Mouse (Mus musculus): ENCODE results near the gene Fam155a. TPM values are rescaled to one million over a fixed set of nuclear protein-coding genes. Genes with fewer than 3 reads are reported as not detected.
A peak's percentile ranks its signal among the peaks of the same experiment; 100 is the strongest.

Gene Fam155a
- total RNA-seq, 4 experiments from 2014 or later = 8.3 to 13.6 (median 10.9) TPM

- no peak for DNase-seq
Observed at GRCm38 (mm10) chr8:9261527-9261926, 509.4 kb downstream of the Fam155a start.

- DNase-seq = no peak
Observed at GRCm38 (mm10) chr8:9255316-9255715, 515.6 kb downstream of the Fam155a start.

GRCm38 (mm10) chr8:9252991-9253390 lies 518.0 kb downstream of the Fam155a start:
- DNase-seq = no peak

GRCm38 (mm10) chr8:9248109-9248821 lies 522.7 kb downstream of the Fam155a start:
- DNase-seq = no peak

DNA sequence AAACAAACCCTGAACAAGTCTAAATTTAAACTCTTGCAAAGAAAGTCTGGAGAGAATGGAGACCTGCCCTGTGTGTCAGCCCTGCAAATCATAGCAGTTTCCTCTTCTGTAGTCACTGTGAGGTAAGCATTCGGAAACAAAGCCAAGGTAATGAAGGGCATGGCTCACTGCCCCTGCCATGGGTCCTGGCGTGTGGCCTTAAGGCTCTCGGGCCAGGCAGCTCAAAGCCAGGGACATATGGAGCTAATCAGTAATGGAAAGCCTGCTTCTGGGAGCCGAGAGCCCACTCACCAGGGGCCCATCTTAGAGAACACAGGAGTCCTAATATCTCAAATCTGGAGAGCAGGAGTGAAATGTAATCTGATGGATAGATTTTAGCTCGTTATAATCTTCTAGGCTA lies 525.0 kb downstream of the Fam155a start:
- no peak for DNase-seq

DNA sequence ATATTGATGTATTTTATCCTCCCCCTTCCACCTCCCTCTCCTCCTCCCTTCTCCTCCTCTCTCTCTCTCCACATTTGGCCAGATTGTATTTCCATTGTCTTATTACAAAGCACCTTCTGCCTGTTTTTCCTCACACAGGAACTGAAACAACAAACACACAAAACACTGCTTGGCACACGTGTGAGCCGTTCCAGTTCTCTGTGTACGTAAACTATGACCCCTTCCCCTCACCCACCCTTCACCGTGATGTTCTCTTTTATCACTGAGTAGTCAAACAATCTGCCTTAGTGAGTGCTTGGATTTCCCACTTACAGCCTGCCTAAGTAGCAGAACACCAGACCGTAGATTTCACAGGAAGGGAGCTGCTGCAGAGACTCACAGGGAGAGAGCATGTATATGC lies 530.0 kb downstream of the Fam155a start:
- DNase-seq = no peak

GRCm38 (mm10) chr8:9239741-9240140 lies 531.2 kb downstream of the Fam155a start:
- no peak for DNase-seq

DNA sequence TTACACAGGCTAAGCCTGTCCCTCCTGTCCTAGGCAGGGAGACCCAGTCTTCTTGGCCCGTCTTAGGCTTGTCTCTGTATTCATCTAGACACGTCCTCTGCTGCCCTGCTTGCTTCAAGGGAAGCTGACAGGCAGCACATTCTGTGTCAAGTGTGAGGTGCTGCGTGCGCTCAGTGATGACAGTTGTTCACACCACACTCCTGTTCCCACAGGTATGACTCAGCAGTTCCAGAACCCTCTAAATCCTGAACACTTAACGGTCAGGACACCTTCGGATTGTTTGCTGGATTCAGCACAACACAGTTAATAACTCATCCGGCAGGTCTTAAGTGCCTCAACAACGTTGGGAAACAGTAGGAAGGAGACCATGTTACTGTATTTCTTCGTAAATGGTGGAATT lies 532.0 kb downstream of the Fam155a start:
- DNase-seq = no peak

- peak; percentile 63 for DNase-seq
Observed at GRCm38 (mm10) chr8:9233326-9233919, 537.5 kb downstream of the Fam155a start.

DNA sequence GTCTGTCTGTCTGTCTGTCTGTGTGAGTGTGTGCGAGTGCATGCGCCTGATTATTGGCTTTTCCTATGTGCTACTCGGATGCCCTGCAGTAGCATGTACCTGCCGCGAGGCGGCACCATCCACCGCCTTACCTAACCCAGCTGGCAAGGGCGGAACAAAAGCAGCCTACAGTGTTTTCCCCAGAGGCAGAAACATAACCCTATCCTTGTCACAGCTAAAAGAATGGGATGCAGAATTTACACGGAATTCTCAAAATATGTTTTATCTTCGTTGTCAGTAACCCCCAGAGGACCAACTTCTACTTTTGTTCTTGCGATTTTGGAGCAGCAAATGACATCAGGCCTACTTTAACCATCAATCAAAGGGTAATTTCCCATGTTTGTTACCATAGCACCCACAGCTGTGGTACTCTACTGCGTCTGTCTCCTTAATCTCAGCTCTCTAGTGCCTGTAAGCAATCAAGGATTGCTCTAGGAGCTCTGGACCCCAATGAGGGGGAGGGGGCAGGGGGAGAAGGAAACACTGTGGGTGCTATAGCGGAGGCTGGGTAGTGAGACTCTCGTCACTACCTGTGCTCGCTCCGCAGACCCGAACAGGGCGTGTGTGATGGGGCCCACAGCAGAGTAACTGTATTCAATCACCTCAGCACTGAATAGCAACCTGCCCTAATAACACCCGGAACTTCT lies 543.0 kb downstream of the Fam155a start:
- peak; percentile 26 for DNase-seq

- DNase-seq = no peak
Observed at GRCm38 (mm10) chr8:9226767-9227166, 544.2 kb downstream of the Fam155a start.

GRCm38 (mm10) chr8:9211751-9212150 lies 559.2 kb downstream of the Fam155a start:
- no peak for DNase-seq

DNA sequence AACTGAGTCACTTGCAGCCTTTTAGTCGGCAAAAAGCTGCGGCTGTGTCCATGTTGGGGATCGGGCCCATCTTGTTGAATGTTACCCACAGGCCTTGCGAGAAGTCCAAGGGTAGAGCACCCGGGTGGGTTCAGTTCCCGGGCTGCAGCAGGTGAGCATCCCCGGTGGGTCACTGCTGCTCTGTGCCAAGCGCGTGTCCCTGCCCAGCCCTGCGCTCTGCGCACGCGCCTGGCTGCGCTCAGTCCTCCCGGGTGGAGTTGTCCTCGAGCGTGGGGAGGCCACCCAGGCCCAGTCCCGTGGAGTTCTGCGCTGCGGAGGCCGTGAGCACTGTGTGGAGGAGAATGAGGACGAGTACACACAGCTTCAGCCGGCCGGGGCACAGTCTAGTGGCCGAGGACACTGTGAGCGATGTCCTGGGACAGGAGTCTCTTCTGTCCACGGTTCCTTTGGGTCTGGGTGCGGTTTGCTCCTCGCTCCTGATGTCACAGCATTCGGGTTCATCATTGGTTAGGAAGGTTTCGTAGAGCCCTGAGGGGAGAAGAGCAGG lies 563.4 kb downstream of the Fam155a start:
- no peak for DNase-seq

GRCm38 (mm10) chr8:9204345-9205067 lies 566.5 kb downstream of the Fam155a start:
- DNase-seq = no peak

DNA sequence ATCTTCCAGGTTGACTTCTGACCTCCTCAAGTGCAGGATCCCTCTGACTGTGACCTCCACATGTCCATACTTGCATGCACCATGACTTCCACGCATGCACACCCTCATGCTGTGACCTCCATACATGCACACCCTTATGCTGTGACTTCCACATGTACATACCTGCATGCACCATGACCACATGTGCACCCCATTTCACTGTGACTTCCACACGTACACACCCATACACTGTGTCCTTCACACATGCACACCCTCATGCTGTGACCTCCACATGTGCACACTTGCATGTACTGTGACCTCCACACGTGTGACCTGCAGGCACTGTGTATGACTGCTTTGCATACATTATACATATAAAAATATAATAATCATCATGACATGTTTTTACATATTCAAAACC lies 570.9 kb downstream of the Fam155a start:
- DNase-seq = no peak

- DNase-seq = no peak
Observed at GRCm38 (mm10) chr8:9191682-9192081, 579.3 kb downstream of the Fam155a start.

- DNase-seq = no peak
Observed at GRCm38 (mm10) chr8:9188616-9189015, 582.3 kb downstream of the Fam155a start.

DNA sequence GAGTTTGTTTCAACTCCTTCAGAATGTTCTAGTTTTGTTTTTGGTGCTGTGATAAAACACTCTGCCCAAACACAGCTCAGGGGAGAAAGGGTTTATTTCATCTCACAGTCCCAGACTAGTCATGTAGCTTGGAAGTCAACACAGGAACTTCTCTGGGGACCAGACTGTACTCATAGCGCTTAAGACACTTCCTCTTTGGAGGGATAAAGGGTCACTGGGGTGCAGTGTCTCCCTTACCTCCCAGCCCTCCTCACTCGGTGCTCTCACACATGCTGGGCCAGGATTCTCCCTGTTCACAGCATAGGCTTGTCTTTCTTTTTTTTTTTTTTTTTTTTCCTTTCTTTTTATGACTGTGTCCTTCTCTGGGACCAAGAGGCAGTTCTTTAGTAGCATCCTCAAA lies 585.8 kb downstream of the Fam155a start:
- no peak for DNase-seq

- DNase-seq = no peak
Observed at GRCm38 (mm10) chr8:9182461-9182860, 588.5 kb downstream of the Fam155a start.

DNA sequence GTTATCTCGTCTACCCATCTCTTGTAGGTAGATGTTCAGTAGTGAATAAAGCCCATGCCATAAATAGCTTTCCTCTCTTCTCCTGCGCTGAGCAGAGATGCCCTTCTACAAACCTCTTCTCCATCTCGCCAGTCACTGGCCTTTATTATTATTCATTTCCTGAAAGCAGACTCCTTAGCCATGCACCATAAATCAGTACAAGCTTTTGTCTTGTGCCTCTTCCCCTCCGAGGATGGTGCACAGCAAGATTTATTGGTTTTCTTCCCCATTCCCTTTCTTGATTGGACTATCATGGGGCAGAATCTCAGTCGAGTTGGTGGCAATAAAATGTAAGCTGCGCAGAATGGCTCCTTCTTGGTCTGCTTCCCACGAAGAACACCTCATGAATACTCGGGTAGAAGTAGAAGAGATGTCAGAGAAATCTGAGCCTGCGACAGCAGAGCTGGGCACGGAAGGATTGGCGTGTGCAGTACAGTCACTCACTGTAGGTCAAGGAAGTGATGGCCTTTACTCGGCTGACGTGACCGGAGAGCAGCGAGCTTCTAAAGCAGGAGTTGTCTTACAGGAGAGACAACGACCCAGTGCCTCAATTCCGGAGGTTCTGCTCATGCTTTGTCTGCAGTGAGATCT lies 590.2 kb downstream of the Fam155a start:
- peak; percentile 17 for DNase-seq

- no peak for DNase-seq
Observed at GRCm38 (mm10) chr8:9176974-9177373, 594.0 kb downstream of the Fam155a start.

DNA sequence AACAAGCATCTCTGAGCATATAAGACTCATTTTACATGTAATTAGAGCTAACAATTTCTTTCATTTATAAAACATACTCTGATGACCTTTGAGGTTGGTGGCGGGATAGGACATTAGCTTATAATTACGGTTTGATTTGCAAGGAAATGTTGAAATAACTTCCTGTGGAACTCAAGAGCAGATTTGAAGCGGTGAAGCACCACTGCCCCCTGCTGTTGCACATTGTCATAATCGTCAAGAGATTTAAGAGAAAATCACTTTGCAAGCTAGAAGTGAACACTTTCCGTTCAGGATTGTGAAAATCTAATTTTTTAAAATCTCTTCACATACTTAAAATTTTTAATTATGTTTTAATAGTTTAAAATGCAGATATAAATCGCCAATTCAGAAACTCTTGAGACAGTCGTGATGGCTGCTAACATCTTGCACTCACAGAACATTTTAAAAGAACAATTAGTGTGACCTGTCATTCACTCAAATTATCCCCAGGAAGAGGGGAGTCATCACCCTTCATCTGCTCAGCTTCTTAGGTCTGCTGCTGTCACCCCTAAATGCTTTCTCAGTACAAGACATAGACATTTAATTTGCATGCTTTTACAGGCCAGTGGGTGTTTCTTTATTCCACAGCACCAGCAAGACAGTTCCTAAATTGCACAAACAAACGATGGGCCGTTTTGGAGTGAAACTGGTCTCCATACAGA lies 595.9 kb downstream of the Fam155a start:
- peak; percentile 5 for DNase-seq
